Mouse (Mus musculus) midbrain, postnatal 0 days (tissue): Measurements from ENCODE around the gene Cldn12. TPM values are rescaled to one million over a fixed set of nuclear protein-coding genes. Genes with fewer than 3 reads are reported as not detected.

Source experiments
- ATAC-seq: fragments of 200-750 bp; cut with Nextera tagmentation; 2 replicates; pipeline ENCODE4 v1.8.0; 2017; ENCODE audit warnings: moderate number of reproducible peaks, mild to moderate bottlenecking, moderate TSS enrichment, moderate library complexity; ENCODE audit not compliant: low FRiP score
- DNase-seq: peaks from one replicate; pipeline ENCODE4 v3.0.0-alpha.2; 2015; ENCODE audit warnings: low spot score
- H3K27ac ChIP-seq: fragments of 300-500 bp; sonication (generic); 2 replicates; pipeline ENCODE4 v1.5.1; 2014; ENCODE audit warnings: low read depth, mild to moderate bottlenecking, low read length, mixed read lengths
- H3K27me3 ChIP-seq: fragments of 300-500 bp; sonication (generic); 2 replicates; pipeline ENCODE4 v1.6.1; 2014; ENCODE audit warnings: low read length, control low read depth, mixed read lengths; ENCODE audit not compliant: insufficient read depth
- H3K36me3 ChIP-seq: fragments of 300-500 bp; sonication (generic); 2 replicates; pipeline ENCODE4 v1.6.1; 2014; ENCODE audit warnings: low read length, control low read depth, mixed read lengths; ENCODE audit not compliant: insufficient read depth
- H3K4me1 ChIP-seq: fragments of 300-500 bp; sonication (generic); 2 replicates; pipeline ENCODE4 v1.6.1; 2014; ENCODE audit warnings: mild to moderate bottlenecking, control low read depth, antibody characterized with exemption, low read length, mixed read lengths; ENCODE audit not compliant: insufficient read depth
- H3K4me2 ChIP-seq: fragments of 300-500 bp; sonication (generic); 2 replicates; pipeline ENCODE4 v1.6.1; 2014; ENCODE audit warnings: low read depth, mild to moderate bottlenecking, low read length, mixed read lengths; ENCODE audit not compliant: poor library complexity, severe bottlenecking
- H3K4me3 ChIP-seq: fragments of 300-500 bp; sonication (generic); 2 replicates; pipeline ENCODE4 v1.5.1; 2014; ENCODE audit warnings: low read depth, mild to moderate bottlenecking, low read length, moderate library complexity
- H3K9ac ChIP-seq: fragments of 300-500 bp; sonication (generic); replicated peaks from 2 replicates; pipeline ENCODE4 v1.6.1; 2014; ENCODE audit warnings: mild to moderate bottlenecking, low read length, moderate library complexity, mixed read lengths; ENCODE audit not compliant: poor library complexity, severe bottlenecking
- H3K9me3 ChIP-seq: fragments of 300-500 bp; sonication (generic); 2 replicates; pipeline ENCODE4 v1.6.1; 2016; ENCODE audit warnings: low read length, control low read depth
- CTCF ChIP-seq: IDR thresholded peaks from 2 replicates; pipeline ENCODE4 v1.5.1; 2016; ENCODE audit warnings: antibody characterized with exemption, mild to moderate bottlenecking
- WGBS: fragments of 180-500 bp; shearing (Covaris S2); extraction: QIAGEN DNeasy Blood & Tissue Kit; methylation state at CpG from one replicate; pipeline ENCODE4 v1.1.7; 2014; 5-methylcytosine and 5-hydroxymethylcytosine counted together
- polyA plus RNA-seq: library from polyadenylated mRNA; unstranded; fragments of >200 nt; fragmentation: Nextera tagmentation; extraction: Ambion mirVana; gene quantifications from 2 replicates; pipeline ENCODE4 v1.2.1, GENCODE M21; 2015
- total RNA-seq: library from RNA; depleted of rRNA; stranded (reverse); fragments of >200 nt; gene quantifications from 2 replicates; pipeline ENCODE4 v1.2.3, GENCODE M21; 2014; rRNA removed

Gene Cldn12
- total RNA-seq (16.7 and 21.4 TPM in 2 replicates), polyA plus RNA-seq (13.9 and 14.5 TPM in 2 replicates)

GRCm38 (mm10) chr5:5514196-5515076 is at the start of gene Cldn12:
Gene Cldn12 (minus strand): TSS chr5:5514958.
- ATAC-seq (peak; percentile 95), DNase-seq (peak; percentile 100)
- no peak for TF ChIP-seq CTCF
- peak within 1 kb of the TSS; percentile 75 for H3K4me3 ChIP-seq
- H3K27me3 ChIP-seq = no peaks in the 10 kb centered on the region
- no peaks in the 10 kb centered on the region for H3K9me3 ChIP-seq
- no peaks in the 10 kb centered on the region for H3K4me1 ChIP-seq
- peak within 1 kb of the TSS; percentile 77 for H3K27ac ChIP-seq
- H3K9ac ChIP-seq = peak within 1 kb of the TSS; percentile 54
- under 1% methylated on average over 79 of the region's 79 CpGs for WGBS
- H3K36me3 ChIP-seq = no peaks in the 10 kb centered on the region; the same call in 1 of the 2 replicates
- peak within 1 kb of the TSS; percentile 68 for H3K4me2 ChIP-seq

- whole genome bisulfite sequencing = 79% methylated on average over 3 of the region's 3 CpGs
- no peak for TF ChIP-seq CTCF
- Histone ChIP-seq H3K27me3 (no peaks in the 10 kb centered on the region), H3K4me2 (no peak overlapping the region), H3K9me3 (no peaks in the 10 kb centered on the region), H3K9ac (no peak overlapping the region), H3K4me3 (no peak overlapping the region), H3K4me1 (0 out of 2 replicates have a peak, but pooled peaks cover 5% of the 10 kb centered on the region), H3K36me3 (no peaks in the 10 kb centered on the region), H3K27ac (no peak overlapping the region)
- no peak for DNase-seq
- ATAC-seq = no peak
These were observed 47.7 kb upstream of the Cldn12 start for GRCm38 (mm10) chr5:5562435-5562834.

GRCm38 (mm10) chr5:5561041-5561706 is 46.4 kb upstream of the Cldn12 start:
- Histone ChIP-seq H3K9me3 (no peaks in the 10 kb centered on the region), H3K27ac (no peak overlapping the region), H3K36me3 (no peaks in the 10 kb centered on the region), H3K4me3 (no peak overlapping the region), H3K4me2 (no peak overlapping the region), H3K27me3 (no peaks in the 10 kb centered on the region), H3K4me1 (0 out of 2 replicates have a peak, but pooled peaks cover 5% of the 10 kb centered on the region), H3K9ac (no peak overlapping the region)
- TF ChIP-seq CTCF = peak; percentile 27; the same call in 1 of the 2 replicates
- WGBS = 76% methylated on average over 4 of the region's 4 CpGs
- ATAC-seq (no peak), DNase-seq (no peak)

GRCm38 (mm10) chr5:5559798-5560197 is 45.0 kb upstream of the Cldn12 start:
- no peaks in the 10 kb centered on the region for H3K9me3 ChIP-seq
- H3K4me3 ChIP-seq = peak overlapping the region; percentile 70
- H3K27ac ChIP-seq = peak overlapping the region; percentile 33; the same call in 1 of the 2 replicates
- 39% methylated on average over 8 of the region's 8 CpGs for WGBS
- no peak for TF ChIP-seq CTCF
- no peak for DNase-seq
- peak; percentile 41; the same call in 1 of the 2 replicates for ATAC-seq
- no peaks in the 10 kb centered on the region for H3K27me3 ChIP-seq
- peak overlapping the region; percentile 49 for H3K4me2 ChIP-seq
- H3K9ac ChIP-seq = peak overlapping the region; percentile 61
- H3K36me3 ChIP-seq = peaks cover under 1% of the 10 kb centered on the region; the same call in 1 of the 2 replicates
- H3K4me1 ChIP-seq = 0 out of 2 replicates have a peak, but pooled peaks cover 5% of the 10 kb centered on the region

- WGBS = under 1% methylated on average over 43 of the region's 43 CpGs
- Histone ChIP-seq H3K9ac (peak within 1 kb of the TSS; percentile 61), H3K27ac (peak within 1 kb of the TSS; percentile 38), H3K36me3 (peaks cover 6% of the 10 kb centered on the region), H3K27me3 (no peaks in the 10 kb centered on the region), H3K9me3 (no peaks in the 10 kb centered on the region), H3K4me1 (0 out of 2 replicates have a peak, but pooled peaks cover 5% of the 10 kb centered on the region), H3K4me2 (peak within 1 kb of the TSS; percentile 49), H3K4me3 (peak within 1 kb of the TSS; percentile 70)
- no peak for TF ChIP-seq CTCF
- DNase-seq (peak; percentile 94), ATAC-seq (peak; percentile 100)
These were observed 44.5 kb upstream of the Cldn12 start, which contains the start of gene Gtpbp10 for GRCm38 (mm10) chr5:5559079-5559740. Gene Gtpbp10 (minus strand): TSS chr5:5559538.
